Mouse (Mus musculus) inflammation-experienced regulatory T-cells, adult 6 months (primary cell): ENCODE measurements around the gene Sf3b6. TPM values are rescaled to one million over a fixed set of nuclear protein-coding genes. Genes with fewer than 3 reads are reported as not detected.

Experiments used
- ATAC-seq: one replicate; pipeline ENCODE4 v1.8.0; 2017
- polyA plus RNA-seq, 3 experiments: library from polyadenylated mRNA; unstranded; fragments of 100-300 nt; shearing (Covaris generic); gene quantifications; one replicate each; pipeline ENCODE4 v1.2.1; 2017

The Sf3b6 gene
- polyA plus RNA-seq, 3 experiments from 2014 or later, result 215 to 404 (median 344) TPM

- no peak for ATAC-seq
These were observed 24.1 kb downstream of the Sf3b6 start, which contains the start of gene Fkbp1b for GRCm38 (mm10) chr12:4841392-4841887. TSS of gene Fkbp1b (minus strand) at chr12:4841591.

GRCm38 (mm10) chr12:4842456-4842855 lies 25.1 kb downstream of the Sf3b6 start:
- no peak for ATAC-seq

GRCm38 (mm10) chr12:4842890-4843597 lies 25.7 kb downstream of the Sf3b6 start, which contains the start of gene Wdcp:
TSS of gene Wdcp (plus strand) at chr12:4843303.
- peak; percentile 92 for ATAC-seq

GRCm38 (mm10) chr12:4843741-4844140 lies 26.4 kb downstream of the Sf3b6 start:
- ATAC-seq, result peak; percentile 40

GRCm38 (mm10) chr12:4856160-4856559 lies 38.8 kb downstream of the Sf3b6 start:
- ATAC-seq, result no peak

- no peak for ATAC-seq
These were observed 39.5 kb downstream of the Sf3b6 start for GRCm38 (mm10) chr12:4856834-4857233.

- no peak for ATAC-seq
These were observed 42.0 kb downstream of the Sf3b6 start for GRCm38 (mm10) chr12:4859241-4859914.

GRCm38 (mm10) chr12:4862672-4863071 lies 45.3 kb downstream of the Sf3b6 start:
- no peak for ATAC-seq

- no peak for ATAC-seq
These were observed 46.5 kb downstream of the Sf3b6 start for GRCm38 (mm10) chr12:4863654-4864337.

- no peak for ATAC-seq
These were observed 47.0 kb downstream of the Sf3b6 start for GRCm38 (mm10) chr12:4864338-4864690.

GRCm38 (mm10) chr12:4868924-4869323 lies 51.6 kb downstream of the Sf3b6 start:
- no peak for ATAC-seq

- no peak for ATAC-seq
These were observed 53.9 kb downstream of the Sf3b6 start for GRCm38 (mm10) chr12:4871260-4871659.

- ATAC-seq, result no peak
These were observed 54.9 kb downstream of the Sf3b6 start for GRCm38 (mm10) chr12:4872273-4872672.

GRCm38 (mm10) chr12:4872983-4873477 lies 55.7 kb downstream of the Sf3b6 start:
- no peak for ATAC-seq

GRCm38 (mm10) chr12:4873531-4873930 lies 56.2 kb downstream of the Sf3b6 start:
- ATAC-seq, result no peak

GRCm38 (mm10) chr12:4874161-4874927 lies 57.0 kb downstream of the Sf3b6 start, which contains the start of gene Mfsd2b:
TSS of gene Mfsd2b (minus strand) at chr12:4874359.
- peak; percentile 93 for ATAC-seq

GRCm38 (mm10) chr12:4875623-4876022 lies 58.3 kb downstream of the Sf3b6 start:
- ATAC-seq, result no peak

Other genes starting within 250 kb of the Sf3b6 start
- gene Itsn2, start 224.9 kb upstream of the Sf3b6 start, polyA plus RNA-seq, result 10 to 100 TPM; 49.8 to 65.3 (median 61.3) TPM
- not detected for gene Gm3625, start 224.6 kb upstream of the Sf3b6 start, polyA plus RNA-seq
- under 1 TPM in 2 of 3 experiments, not detected in 1; 0.15 to 0.31 TPM for gene Fam228a, start 79.1 kb upstream of the Sf3b6 start, polyA plus RNA-seq
- gene Pfn4, start 48.5 kb upstream of the Sf3b6 start, polyA plus RNA-seq, result not detected
- under 1 TPM in 1 of 3 experiments, not detected in 2; 0.22 TPM for gene Fam228b, start 48.3 kb upstream of the Sf3b6 start, polyA plus RNA-seq
- gene Fkbp1b, start 24.0 kb downstream of the Sf3b6 start, polyA plus RNA-seq, result 1 to 10 TPM in 1 of 3 experiments, under 1 TPM in 1, not detected in 1; 0.65 to 1.1 TPM
- 10 to 100 TPM in 2 of 3 experiments, 1 to 10 TPM in 1; 9.4 to 13.1 (median 12.3) TPM for gene Wdcp, start 25.8 kb downstream of the Sf3b6 start, polyA plus RNA-seq
- under 1 TPM; 0.39 to 0.69 (median 0.68) TPM for gene Mfsd2b, start 56.8 kb downstream of the Sf3b6 start, polyA plus RNA-seq
- 10 to 100 TPM; 13.3 to 17.3 (median 14.9) TPM for gene Ubxn2a, start 90.2 kb downstream of the Sf3b6 start, polyA plus RNA-seq
- 10 to 100 TPM; 10.8 to 18.6 (median 13.7) TPM for gene Atad2b, start 99.8 kb downstream of the Sf3b6 start, polyA plus RNA-seq